Mouse (Mus musculus) megakaryocyte, embryonic 14.5 days (primary cell): Measurements from ENCODE around the gene Fam206a.

Source experiments
- FLI1 ChIP-seq: IDR thresholded peaks from 2 replicates; pipeline ENCODE4 v1.6.1; 2012; ENCODE audit warnings: low read length, inconsistent platforms, mixed read lengths
- GATA1 ChIP-seq: IDR thresholded peaks from 3 replicates; pipeline ENCODE4 v1.6.1; 2012; ENCODE audit warnings: mixed read lengths, low read length, inconsistent platforms, borderline replicate concordance

- TF ChIP-seq FLI1 (no peak), GATA1 (no peak)
Observed at GRCm38 (mm10) chr4:56844911-56845310, 42.8 kb downstream of the Fam206a start.
